In genomic region chr2:172412454-172412853, GRCm38 (mm10) we compare ENCODE assay signal across 9 mouse cellular contexts. TPM values are rescaled to one million over a fixed set of nuclear protein-coding genes. Genes with fewer than 3 reads are reported as not detected.
DNase-seq lines count a peak whose midpoint lies in the region; ATAC-seq and TF ChIP-seq lines count a peak whose summit lies in the region.
"Had no signal": no experiment of that assay in that cellular context is flagged by ENCODE, and none has a peak within 500 bp of the region (broad histone marks: within the 10 kb centered on the region; RNA-seq: fewer than 3 reads in every experiment).

No protein-coding gene starts in this region.

- peak overlapping the region; percentile 21 for H3K4me2 ChIP-seq in intestine, embryonic 14.5 days (ENCODE audit: low read length)
- H3K4me2 ChIP-seq in intestine, postnatal 0 days (replicated peaks; ENCODE audit: low read depth), result no peak overlapping the region
- peak overlapping the region; percentile 34 for H3K4me2 ChIP-seq in heart, postnatal 0 days (ENCODE audit: low read depth, low read length)
- no peak overlapping the region for H3K4me2 ChIP-seq in liver, embryonic 14.5 days (ENCODE audit: low read depth)

- TF ChIP-seq CTCF in intestine, postnatal 0 days (IDR thresholded peaks at IDR 0.05; ENCODE audit: low read depth), result no peak
- no peak for TF ChIP-seq CTCF in heart, postnatal 0 days (IDR thresholded peaks at IDR 0.05; ENCODE audit: low read depth)
- TF ChIP-seq CTCF in liver, embryonic 14.5 days (IDR thresholded peaks at IDR 0.05; ENCODE audit: low read depth), result no peak

- 0 out of 2 replicates have a peak, but pooled peaks cover 7% of the 10 kb centered on the region for H3K4me1 ChIP-seq in intestine, embryonic 14.5 days (replicated peaks; ENCODE audit: control insufficient read depth, insufficient read depth, low read length)
- H3K4me1 ChIP-seq in intestine, postnatal 0 days (replicated peaks; ENCODE audit: control insufficient read depth, insufficient read depth, low read length), result no peaks in the 10 kb centered on the region
- 0 out of 2 replicates have a peak, but pooled peaks cover 4% of the 10 kb centered on the region for H3K4me1 ChIP-seq in heart, postnatal 0 days (ENCODE audit: control insufficient read depth, insufficient read depth)
- H3K4me1 ChIP-seq in liver, embryonic 14.5 days (replicated peaks; ENCODE audit: control insufficient read depth in 2 of 2, insufficient read depth in 2 of 2, low read length in 1 of 2), result peaks cover 0 to 14% of the 10 kb centered on the region in 2 experiments; a peak in 2 of 4 replicates

- no peak for TF ChIP-seq EP300 in heart, postnatal 0 days (IDR thresholded peaks at IDR 0.05; ENCODE audit: low read depth)
- TF ChIP-seq EP300 in liver, embryonic 14.5 days (IDR thresholded peaks at IDR 0.05; ENCODE audit: low read depth), result no peak

- peak; percentile 59 for DNase-seq in intestine, embryonic 14.5 days (ENCODE audit: low spot score)
- DNase-seq in heart, postnatal 0 days (ENCODE audit: low spot score), result no peak
- DNase-seq in liver, embryonic 14.5 days (ENCODE audit: low read depth in 3 of 3, low spot score in 3 of 3), result no peak
- DNase-seq in retina, embryonic 14.5 days (ENCODE audit: low spot score), result peak; percentile 69
- DNase-seq in right cerebral cortex, postnatal 25 days, result no peak
- DNase-seq in urinary bladder, postnatal 14 days (ENCODE audit: low spot score), result no peak
- no peak for DNase-seq in cerebellum, adult 11-12 months

- H3K9ac ChIP-seq in intestine, embryonic 14.5 days (ENCODE audit: low read length), result no peak overlapping the region
- no peak overlapping the region for H3K9ac ChIP-seq in intestine, postnatal 0 days (ENCODE audit: low read depth, low read length)
- no peak overlapping the region for H3K9ac ChIP-seq in heart, postnatal 0 days (replicated peaks; ENCODE audit: low read depth, low read length)
- H3K9ac ChIP-seq in liver, embryonic 14.5 days (replicated peaks), result no peak overlapping the region

- H3K27me3 ChIP-seq in intestine, embryonic 14.5 days (replicated peaks; ENCODE audit: control insufficient read depth, insufficient read depth, low read length), result no peaks in the 10 kb centered on the region
- no peaks in the 10 kb centered on the region for H3K27me3 ChIP-seq in intestine, postnatal 0 days (replicated peaks; ENCODE audit: control insufficient read depth, insufficient read depth, low read length)
- no peaks in the 10 kb centered on the region for H3K27me3 ChIP-seq in heart, postnatal 0 days (ENCODE audit: control insufficient read depth, insufficient read depth, low read length)
- H3K27me3 ChIP-seq in liver, embryonic 14.5 days (ENCODE audit: control insufficient read depth, insufficient read depth, low read length), result no peaks in the 10 kb centered on the region

- 11% methylated on average over 9 of the region's 9 CpGs for WGBS in intestine, embryonic 14.5 days
- 14% methylated on average over 9 of the region's 9 CpGs for WGBS in intestine, postnatal 0 days
- 4% methylated on average over 9 of the region's 9 CpGs for WGBS in heart, postnatal 0 days
- 10% methylated on average over 9 of the region's 9 CpGs for WGBS in liver, embryonic 14.5 days (ENCODE audit: insufficient replicate concordance)

- ATAC-seq in intestine, embryonic 14.5 days (replicated peaks; ENCODE audit: low FRiP score, low TSS enrichment, low read depth), result no peak
- ATAC-seq in intestine, postnatal 0 days, result no peak
- ATAC-seq in heart, postnatal 0 days (ENCODE audit: insufficient read depth, low read depth), result no peak; the same call in 1 of the 2 replicates
- peak; percentile 34; the same call in 1 of the 2 replicates for ATAC-seq in liver, embryonic 14.5 days (ENCODE audit: insufficient read depth)

- H3K36me3 ChIP-seq in intestine, embryonic 14.5 days (ENCODE audit: control insufficient read depth, insufficient read depth, low read length), result no peaks in the 10 kb centered on the region
- no peaks in the 10 kb centered on the region for H3K36me3 ChIP-seq in intestine, postnatal 0 days (ENCODE audit: control insufficient read depth, insufficient read depth)
- no peaks in the 10 kb centered on the region for H3K36me3 ChIP-seq in heart, postnatal 0 days (replicated peaks; ENCODE audit: control insufficient read depth, insufficient read depth, low read length)
- H3K36me3 ChIP-seq in liver, embryonic 14.5 days (replicated peaks; ENCODE audit: control insufficient read depth, insufficient read depth, low read depth), result no peaks in the 10 kb centered on the region

- H3K9me3 ChIP-seq in intestine, embryonic 14.5 days (ENCODE audit: control insufficient read depth, low read length), result no peaks in the 10 kb centered on the region
- no peaks in the 10 kb centered on the region for H3K9me3 ChIP-seq in intestine, postnatal 0 days (ENCODE audit: control insufficient read depth)
- no peaks in the 10 kb centered on the region for H3K9me3 ChIP-seq in heart, postnatal 0 days (replicated peaks; ENCODE audit: control insufficient read depth, low read length)
- H3K9me3 ChIP-seq in liver, embryonic 14.5 days (ENCODE audit: control insufficient read depth, low read length), result no peaks in the 10 kb centered on the region

- H3K27ac ChIP-seq in intestine, embryonic 14.5 days (ENCODE audit: low read depth), result no peak overlapping the region
- H3K27ac ChIP-seq in intestine, postnatal 0 days (ENCODE audit: low read depth, low read length), result no peak overlapping the region
- H3K27ac ChIP-seq in heart, postnatal 0 days (ENCODE audit: low read depth), result no peak overlapping the region
- H3K27ac ChIP-seq in liver, embryonic 14.5 days, result no peak overlapping the region

- no peak overlapping the region for H3K4me3 ChIP-seq in intestine, embryonic 14.5 days (ENCODE audit: low read depth, low read length)
- H3K4me3 ChIP-seq in intestine, postnatal 0 days (ENCODE audit: low read depth, low read length), result no peak overlapping the region
- no peak overlapping the region for H3K4me3 ChIP-seq in heart, postnatal 0 days (ENCODE audit: low read depth, low read length)
- H3K4me3 ChIP-seq in liver, embryonic 14.5 days (ENCODE audit: insufficient read depth in 1 of 2, low read depth in 2 of 2, low read length in 2 of 2), result no peak overlapping the region

RNA-seq across cellular contexts. Expression of gene Cass4, which starts 18.9 kb away (rescaled TPM):
- 0.20 and 0.45 TPM in 2 replicates for polyA plus RNA-seq in intestine, embryonic 14.5 days (2014; fragmentation: Nextera tagmentation; extraction: Ambion mirVana)
- 0.29 and 0.33 TPM in 2 replicates for polyA plus RNA-seq in intestine, postnatal 0 days (2015; fragmentation: Nextera tagmentation; extraction: Ambion mirVana)
- total RNA-seq in heart, postnatal 0 days (2014; rRNA removed; ENCODE audit: low replicate concordance), result 0.19 and 1.1 TPM in 2 replicates
- polyA plus RNA-seq in heart, postnatal 0 days (2015; fragmentation: Nextera tagmentation; extraction: Ambion mirVana), result 0.16 and 0.20 TPM in 2 replicates
- 0.30 and 0.45 TPM in 2 replicates for polyA plus RNA-seq in liver, embryonic 14.5 days (2012; rRNA removed)
- 0.75 and 0.76 TPM in 2 replicates for polyA plus RNA-seq in liver, embryonic 14.5 days (2014; fragmentation: Nextera tagmentation; extraction: Ambion mirVana)

RNA-seq across cellular contexts. Expression of gene Rtf2, which starts 27.9 kb away (rescaled TPM):
- 75.2 and 75.3 TPM in 2 replicates for polyA plus RNA-seq in intestine, embryonic 14.5 days (2014; fragmentation: Nextera tagmentation; extraction: Ambion mirVana)
- 75.3 and 82.5 TPM in 2 replicates for polyA plus RNA-seq in intestine, postnatal 0 days (2015; fragmentation: Nextera tagmentation; extraction: Ambion mirVana)
- total RNA-seq in heart, postnatal 0 days (2014; rRNA removed; ENCODE audit: low replicate concordance), result 34.0 and 49.7 TPM in 2 replicates
- 45.1 and 45.9 TPM in 2 replicates for polyA plus RNA-seq in heart, postnatal 0 days (2015; fragmentation: Nextera tagmentation; extraction: Ambion mirVana)
- 17.7 and 22.5 TPM in 2 replicates for polyA plus RNA-seq in liver, embryonic 14.5 days (2012; rRNA removed)
- polyA plus RNA-seq in liver, embryonic 14.5 days (2014; fragmentation: Nextera tagmentation; extraction: Ambion mirVana), result 39.7 and 42.4 TPM in 2 replicates

RNA-seq across cellular contexts. Expression of gene Cstf1, which starts 42.0 kb away (rescaled TPM):
- polyA plus RNA-seq in intestine, embryonic 14.5 days (2014; fragmentation: Nextera tagmentation; extraction: Ambion mirVana), result 44.0 and 45.6 TPM in 2 replicates
- polyA plus RNA-seq in intestine, postnatal 0 days (2015; fragmentation: Nextera tagmentation; extraction: Ambion mirVana), result 18.0 and 19.4 TPM in 2 replicates
- 24.0 and 39.0 TPM in 2 replicates for total RNA-seq in heart, postnatal 0 days (2014; rRNA removed; ENCODE audit: low replicate concordance)
- 18.9 and 20.3 TPM in 2 replicates for polyA plus RNA-seq in heart, postnatal 0 days (2015; fragmentation: Nextera tagmentation; extraction: Ambion mirVana)
- polyA plus RNA-seq in liver, embryonic 14.5 days (2012; rRNA removed), result 22.9 and 24.0 TPM in 2 replicates
- 23.9 and 25.5 TPM in 2 replicates for polyA plus RNA-seq in liver, embryonic 14.5 days (2014; fragmentation: Nextera tagmentation; extraction: Ambion mirVana)

RNA-seq across cellular contexts. Expression of gene Aurka, which starts 42.1 kb away (rescaled TPM):
- polyA plus RNA-seq in intestine, embryonic 14.5 days (2014; fragmentation: Nextera tagmentation; extraction: Ambion mirVana), result 121 and 127 TPM in 2 replicates
- 17.9 and 23.1 TPM in 2 replicates for polyA plus RNA-seq in intestine, postnatal 0 days (2015; fragmentation: Nextera tagmentation; extraction: Ambion mirVana)
- total RNA-seq in heart, postnatal 0 days (2014; rRNA removed; ENCODE audit: low replicate concordance), result 36.6 and 54.8 TPM in 2 replicates
- 23.9 and 25.5 TPM in 2 replicates for polyA plus RNA-seq in heart, postnatal 0 days (2015; fragmentation: Nextera tagmentation; extraction: Ambion mirVana)
- 60.1 and 64.4 TPM in 2 replicates for polyA plus RNA-seq in liver, embryonic 14.5 days (2012; rRNA removed)
- 131 and 142 TPM in 2 replicates for polyA plus RNA-seq in liver, embryonic 14.5 days (2014; fragmentation: Nextera tagmentation; extraction: Ambion mirVana)

RNA-seq across cellular contexts. Expression of gene Gcnt7, which starts 45.9 kb away (rescaled TPM):
- 0.77 and 1.1 TPM in 2 replicates for polyA plus RNA-seq in intestine, embryonic 14.5 days (2014; fragmentation: Nextera tagmentation; extraction: Ambion mirVana)
- polyA plus RNA-seq in intestine, postnatal 0 days (2015; fragmentation: Nextera tagmentation; extraction: Ambion mirVana), result 0.17 and 0.51 TPM in 2 replicates
- not detected in 2 replicates for total RNA-seq in heart, postnatal 0 days (2014; rRNA removed; ENCODE audit: low replicate concordance)
- polyA plus RNA-seq in heart, postnatal 0 days (2015; fragmentation: Nextera tagmentation; extraction: Ambion mirVana), result 0.25 and 0.40 TPM in 2 replicates
- not detected in 2 replicates for polyA plus RNA-seq in liver, embryonic 14.5 days (2012; rRNA removed)
- 0.24 and 0.42 TPM in 2 replicates for polyA plus RNA-seq in liver, embryonic 14.5 days (2014; fragmentation: Nextera tagmentation; extraction: Ambion mirVana)
- total RNA-seq: left cerebral cortex, postnatal 14 days had no signal

Comparison
In these comparisons a context has a peak if more than half of its experiments do, and no peak if none do; other contexts are left out.
1. H3K4me2 ChIP-seq: peak in intestine, embryonic 14.5 days (single experiment) and heart, postnatal 0 days (single experiment); none in intestine, postnatal 0 days (single experiment) and liver, embryonic 14.5 days (single experiment).
2. DNase-seq: peak in intestine, embryonic 14.5 days (single experiment) and retina, embryonic 14.5 days (single experiment); none in heart, postnatal 0 days (single experiment), liver, embryonic 14.5 days (0 of 3), right cerebral cortex, postnatal 25 days (single experiment), urinary bladder, postnatal 14 days (single experiment) and cerebellum, adult 11-12 months (single experiment).